Mouse (Mus musculus) heart, embryonic 11.5 days (tissue): Measurements from ENCODE around the gene Dnajb4. TPM values are rescaled to one million over a fixed set of nuclear protein-coding genes. Genes with fewer than 3 reads are reported as not detected.

Experiments
- ATAC-seq: fragments of 200-750 bp; cut with Nextera tagmentation; replicated peaks from 2 replicates; pipeline ENCODE4 v1.8.0; 2017; ENCODE audit warnings: moderate library complexity; ENCODE audit not compliant: insufficient number of reproducible peaks, low FRiP score, low TSS enrichment
- H3K27ac ChIP-seq: fragments of 300-500 bp; sonication (generic); 2 replicates; pipeline ENCODE4 v1.5.1; 2014; ENCODE audit warnings: mild to moderate bottlenecking, low read depth, low read length
- H3K27me3 ChIP-seq: fragments of 300-500 bp; sonication (generic); 2 replicates; pipeline ENCODE4 v1.6.1; 2014; ENCODE audit warnings: mild to moderate bottlenecking, low read length, mixed read lengths; ENCODE audit not compliant: control insufficient read depth, insufficient read depth
- H3K36me3 ChIP-seq: fragments of 300-500 bp; sonication (generic); 2 replicates; pipeline ENCODE4 v1.6.1; 2014; ENCODE audit warnings: mild to moderate bottlenecking, low read length, moderate library complexity, mixed read lengths; ENCODE audit not compliant: control insufficient read depth, insufficient read depth
- H3K4me1 ChIP-seq: fragments of 300-500 bp; sonication (generic); 2 replicates; pipeline ENCODE4 v1.6.1; 2014; ENCODE audit warnings: low read length; ENCODE audit not compliant: control insufficient read depth, insufficient read depth
- H3K4me2 ChIP-seq: fragments of 300-500 bp; sonication (generic); 2 replicates; pipeline ENCODE4 v1.6.1; 2014; ENCODE audit warnings: mild to moderate bottlenecking, moderate library complexity
- H3K4me3 ChIP-seq: fragments of 300-500 bp; sonication (generic); 2 replicates; pipeline ENCODE4 v1.5.1; 2014; ENCODE audit warnings: low read depth, low read length
- H3K9ac ChIP-seq: fragments of 300-500 bp; sonication (generic); 2 replicates; pipeline ENCODE4 v1.6.1; 2014; ENCODE audit warnings: mild to moderate bottlenecking, low read depth, low read length, moderate library complexity
- H3K9me3 ChIP-seq: fragments of 300-500 bp; sonication (generic); replicated peaks from 2 replicates; pipeline ENCODE4 v1.6.1; 2016; ENCODE audit warnings: low read length; ENCODE audit not compliant: control insufficient read depth
- WGBS: fragments of 180-500 bp; shearing (Covaris S2); extraction: QIAGEN DNeasy Blood & Tissue Kit; methylation state at CpG from one replicate; pipeline ENCODE4 v1.1.7; 2014; ENCODE audit not compliant: insufficient replicate concordance; 5-methylcytosine and 5-hydroxymethylcytosine counted together
- polyA plus RNA-seq: library from polyadenylated mRNA; unstranded; fragments of >200 nt; fragmentation: Nextera tagmentation; extraction: Ambion mirVana; gene quantifications from 2 replicates; pipeline ENCODE4 v1.2.1, GENCODE M21; 2014

The Dnajb4 gene
- polyA plus RNA-seq, 1 experiment from 2014 or later: 46.2 TPM

- no peak overlapping the region for H3K27ac ChIP-seq
- H3K9ac ChIP-seq: no peak overlapping the region
- H3K4me1 ChIP-seq: peaks cover 17% of the 10 kb centered on the region
- no peak overlapping the region for H3K4me2 ChIP-seq
- no peak overlapping the region for H3K4me3 ChIP-seq
- ATAC-seq: no peak
- H3K36me3 ChIP-seq: no peaks in the 10 kb centered on the region
- no peaks in the 10 kb centered on the region for H3K27me3 ChIP-seq
- WGBS: 72% methylated on average over 2 of the region's 2 CpGs
- H3K9me3 ChIP-seq: no peaks in the 10 kb centered on the region
Measured at GRCm38 (mm10) chr3:152153152-152153551, 57.0 kb downstream of the Dnajb4 start.

- no peak overlapping the region for H3K4me3 ChIP-seq
- no peak overlapping the region for H3K9ac ChIP-seq
- peak overlapping the region; percentile 59 for H3K4me2 ChIP-seq
- H3K4me1 ChIP-seq: peaks cover 17% of the 10 kb centered on the region
- no peaks in the 10 kb centered on the region for H3K9me3 ChIP-seq
- ATAC-seq: peak; percentile 78
- H3K27me3 ChIP-seq: no peaks in the 10 kb centered on the region
- H3K27ac ChIP-seq: no peak overlapping the region
- 84% methylated on average over 1 of the region's 1 CpGs for WGBS
- H3K36me3 ChIP-seq: no peaks in the 10 kb centered on the region
Measured at GRCm38 (mm10) chr3:152152483-152152804, 57.7 kb downstream of the Dnajb4 start.

GRCm38 (mm10) chr3:152151725-152152482 is 58.2 kb downstream of the Dnajb4 start:
- Histone ChIP-seq H3K4me1 (peaks cover 17% of the 10 kb centered on the region), H3K4me3 (0 out of 2 replicates have a peak overlapping the region, but pooled peaks have one; percentile 23), H3K36me3 (no peaks in the 10 kb centered on the region), H3K4me2 (peak overlapping the region; percentile 59), H3K27me3 (no peaks in the 10 kb centered on the region), H3K9ac (no peak overlapping the region), H3K9me3 (no peaks in the 10 kb centered on the region), H3K27ac (no peak overlapping the region)
- 0 out of 2 replicates have a peak, but pooled peaks have one; percentile 11 for ATAC-seq
- 42% methylated on average over 29 of the region's 29 CpGs for WGBS

DNA sequence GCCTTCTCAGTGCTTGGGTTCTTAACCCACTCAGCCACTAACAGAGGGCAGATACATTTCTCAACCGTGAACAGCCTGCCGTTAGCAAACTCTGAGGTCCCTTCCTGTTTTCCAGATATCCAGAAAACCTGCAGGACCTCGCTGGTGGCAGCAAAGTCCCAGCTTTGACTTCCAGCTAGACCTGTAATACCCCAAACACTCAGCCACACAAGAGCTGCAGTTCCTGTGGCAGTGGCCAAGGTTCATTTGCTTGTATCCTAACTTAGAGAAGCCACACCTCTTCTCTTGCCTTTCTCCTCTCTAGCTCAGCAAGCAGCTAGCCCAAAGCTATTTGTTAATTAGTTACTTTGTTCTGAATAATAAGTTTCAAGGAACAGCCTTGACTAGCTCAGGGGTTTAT is 60.2 kb downstream of the Dnajb4 start:
- no peak overlapping the region for H3K27ac ChIP-seq

DNA sequence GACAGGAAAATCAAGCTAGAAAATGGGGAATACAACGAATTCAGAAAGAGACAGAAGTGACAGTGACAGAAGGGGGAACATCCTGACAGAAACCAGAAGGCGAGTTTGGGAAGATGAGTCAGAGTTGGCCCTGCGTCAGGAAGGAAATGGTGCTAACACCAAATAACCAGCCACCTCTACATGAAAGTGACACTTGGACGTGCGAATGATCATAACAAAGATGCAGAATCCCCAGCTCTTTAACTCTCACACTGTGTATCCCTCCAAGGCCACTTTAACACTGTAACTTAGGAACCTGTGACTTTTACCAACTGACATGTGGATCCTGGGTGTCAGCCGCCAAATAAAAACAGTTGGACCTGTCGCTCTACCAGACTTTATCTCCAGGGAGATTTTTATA is 60.7 kb downstream of the Dnajb4 start:
- 49% methylated on average over 7 of the region's 7 CpGs for WGBS

More for the DNA sequence above, 60.2 kb downstream of the Dnajb4 start:
- H3K4me2 ChIP-seq: no peak overlapping the region
- no peaks in the 10 kb centered on the region for H3K9me3 ChIP-seq
- no peaks in the 10 kb centered on the region for H3K27me3 ChIP-seq
- ATAC-seq: no peak
- H3K9ac ChIP-seq: no peak overlapping the region
- H3K36me3 ChIP-seq: no peaks in the 10 kb centered on the region
- no peak overlapping the region for H3K4me3 ChIP-seq
- peaks cover 25% of the 10 kb centered on the region for H3K4me1 ChIP-seq
- 34% methylated on average over 3 of the region's 3 CpGs for WGBS

DNA sequence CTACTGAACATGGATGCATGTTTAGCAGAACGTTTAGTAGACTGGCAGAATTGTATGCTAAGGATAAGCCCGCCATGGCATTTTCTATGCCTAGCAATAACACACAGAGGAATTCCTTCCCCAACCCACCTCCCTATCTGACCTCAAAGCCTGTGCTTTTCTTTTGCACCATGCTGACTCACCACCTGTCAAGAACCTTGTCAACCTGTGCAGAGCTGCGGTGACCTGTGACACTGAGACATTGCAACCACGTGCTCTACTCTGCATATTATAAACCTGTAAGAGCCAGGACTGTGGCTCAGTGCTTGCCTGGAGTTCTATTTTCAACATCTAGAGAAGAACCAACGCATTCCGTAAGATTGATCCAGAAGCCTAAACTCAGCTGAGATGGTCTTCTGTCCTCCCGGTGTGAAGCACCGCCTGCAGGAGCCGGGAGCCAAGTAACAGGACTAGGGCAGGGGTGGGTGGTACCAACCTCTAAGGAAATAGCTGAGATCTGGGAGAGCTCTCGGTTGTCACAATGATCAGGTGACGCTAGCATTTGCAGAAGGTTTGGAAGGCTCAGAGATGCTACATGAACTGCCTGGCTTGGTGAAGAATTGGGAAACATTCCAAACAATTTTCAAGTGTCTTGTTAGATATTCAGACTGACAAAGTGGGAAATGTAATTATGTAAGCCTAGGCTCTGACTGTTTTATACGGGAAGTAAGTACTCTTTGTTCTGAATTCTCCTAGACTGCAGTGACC is 62.8 kb downstream of the Dnajb4 start:
- Histone ChIP-seq H3K27me3 (no peaks in the 10 kb centered on the region), H3K36me3 (no peaks in the 10 kb centered on the region), H3K27ac (no peak overlapping the region), H3K4me3 (no peak overlapping the region), H3K4me1 (peaks cover 26% of the 10 kb centered on the region), H3K4me2 (no peak overlapping the region), H3K9ac (no peak overlapping the region), H3K9me3 (no peaks in the 10 kb centered on the region)
- WGBS: 53% methylated on average over 12 of the region's 12 CpGs
- no peak for ATAC-seq

More for the DNA sequence above, 60.7 kb downstream of the Dnajb4 start:
- no peak overlapping the region for H3K4me3 ChIP-seq
- ATAC-seq: no peak
- H3K27ac ChIP-seq: no peak overlapping the region
- H3K9me3 ChIP-seq: no peaks in the 10 kb centered on the region
- H3K4me2 ChIP-seq: no peak overlapping the region
- H3K4me1 ChIP-seq: peaks cover 29% of the 10 kb centered on the region
- H3K27me3 ChIP-seq: no peaks in the 10 kb centered on the region
- no peak overlapping the region for H3K9ac ChIP-seq
- H3K36me3 ChIP-seq: no peaks in the 10 kb centered on the region

DNA sequence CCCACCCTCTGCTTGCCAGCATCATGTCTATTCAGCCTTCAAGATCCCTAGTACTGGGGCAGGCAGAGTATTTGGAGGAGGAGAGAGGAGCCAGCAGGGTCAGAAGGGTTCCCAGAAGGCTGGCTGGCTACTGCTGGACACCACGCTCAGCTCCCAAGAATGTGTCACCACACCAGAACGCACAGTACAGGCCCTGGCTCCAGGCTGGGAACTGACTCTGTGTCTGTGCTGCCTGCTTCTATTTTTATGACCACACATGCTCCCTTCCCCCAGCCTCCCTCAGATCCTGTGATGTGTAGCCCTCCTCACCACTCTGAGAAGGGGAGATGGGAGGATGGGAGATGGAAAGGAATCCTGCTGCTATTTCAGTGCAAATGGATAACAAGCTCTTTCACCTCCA is 64.9 kb downstream of the Dnajb4 start:
- Histone ChIP-seq H3K9ac (peak overlapping the region; percentile 39; the same call in 1 of the 2 replicates), H3K4me1 (peaks cover 21% of the 10 kb centered on the region), H3K27ac (peak overlapping the region; percentile 92), H3K4me2 (peak overlapping the region; percentile 31; the same call in 1 of the 2 replicates), H3K27me3 (no peaks in the 10 kb centered on the region), H3K36me3 (no peaks in the 10 kb centered on the region), H3K4me3 (no peak overlapping the region), H3K9me3 (no peaks in the 10 kb centered on the region)
- ATAC-seq: peak; percentile 90
- WGBS: 37% methylated on average over 2 of the region's 2 CpGs

DNA sequence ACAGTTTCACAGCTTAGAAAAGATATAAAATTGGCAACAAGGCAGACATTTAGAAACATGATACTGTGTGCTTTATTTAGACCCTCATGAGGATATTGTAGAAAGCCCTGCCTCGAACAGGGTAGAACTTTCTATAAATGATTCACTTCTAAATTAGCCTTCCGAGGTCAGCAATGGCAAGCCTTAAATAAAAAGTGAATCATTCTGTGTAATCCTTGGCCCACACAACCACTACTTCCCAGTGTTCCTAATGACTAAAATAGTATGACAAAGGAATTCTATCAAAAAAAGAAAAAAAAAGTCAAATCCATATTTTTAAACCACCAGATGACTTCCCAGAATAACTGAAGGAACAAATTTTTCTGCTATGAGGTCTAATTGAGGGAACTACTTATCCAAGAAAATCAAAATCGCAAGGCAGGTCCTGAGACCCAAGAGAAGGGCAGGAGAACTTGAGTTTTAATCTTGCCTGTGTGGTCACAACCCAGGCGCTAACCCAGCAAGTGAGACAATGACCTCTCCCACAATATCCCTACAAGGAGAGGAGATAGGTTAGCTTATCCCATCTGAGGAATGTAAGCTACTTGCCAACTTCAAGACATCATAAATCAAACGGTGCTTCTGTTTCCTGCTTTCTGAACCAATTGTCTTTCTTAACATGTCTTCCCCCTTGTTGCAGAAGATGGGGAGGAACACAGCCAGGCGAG is 67.0 kb downstream of the Dnajb4 start:
- no peak overlapping the region for H3K4me3 ChIP-seq

More for the DNA sequence above, 67.0 kb downstream of the Dnajb4 start:
- WGBS: 56% methylated on average over 6 of the region's 6 CpGs
- Histone ChIP-seq H3K36me3 (no peaks in the 10 kb centered on the region), H3K9ac (no peak overlapping the region), H3K4me1 (peaks cover 14% of the 10 kb centered on the region), H3K27me3 (no peaks in the 10 kb centered on the region), H3K27ac (no peak overlapping the region), H3K4me2 (no peak overlapping the region), H3K9me3 (no peaks in the 10 kb centered on the region)
- no peak for ATAC-seq
